Mouse (Mus musculus) heart, adult 2 months (tissue): Measurements from ENCODE around the gene Arap1. TPM values are rescaled to one million over a fixed set of nuclear protein-coding genes. Genes with fewer than 3 reads are reported as not detected.

Experiments
- DNase-seq, 2 experiments: peaks; one replicate each; pipeline ENCODE4 v3.0.0; 2021
- H3K27ac ChIP-seq: fragments of 200-600 bp; 2 replicates; pipeline ENCODE4 v1.8.1; 2022
- H3K27me3 ChIP-seq: fragments of 200-500 bp; 2 replicates; pipeline ENCODE4 v1.6.1; 2012; ENCODE audit warnings: mild to moderate bottlenecking, low read length, inconsistent platforms, mixed read lengths; ENCODE audit not compliant: control insufficient read depth, insufficient read depth
- H3K36me3 ChIP-seq: fragments of 200-500 bp; 2 replicates; pipeline ENCODE4 v1.6.1; 2012; ENCODE audit warnings: low read length, inconsistent platforms; ENCODE audit not compliant: control insufficient read depth, insufficient read depth
- H3K4me1 ChIP-seq: fragments of 200-500 bp; 2 replicates; pipeline ENCODE4 v1.6.1; 2011; ENCODE audit warnings: low read length; ENCODE audit not compliant: control insufficient read depth, insufficient read depth
- H3K4me3 ChIP-seq: fragments of 200-600 bp; 2 replicates; pipeline ENCODE4 v1.8.1; 2022
- H3K79me2 ChIP-seq: fragments of 200-500 bp; replicated peaks from 2 replicates; pipeline ENCODE4 v1.6.1; 2012; ENCODE audit warnings: mild to moderate bottlenecking, inconsistent platforms, low read length, moderate library complexity, mixed read lengths; ENCODE audit not compliant: control insufficient read depth, insufficient read depth
- H3K9ac ChIP-seq: fragments of 200-500 bp; 2 replicates; pipeline ENCODE4 v1.6.1; 2012; ENCODE audit warnings: low read depth, mild to moderate bottlenecking, control low read depth, inconsistent platforms, low read length, mixed read lengths
- CTCF ChIP-seq: fragments of 200-600 bp; IDR thresholded peaks from 2 replicates; pipeline ENCODE4 v1.8.1; 2022; ENCODE audit warnings: antibody characterized with exemption, mild to moderate bottlenecking, moderate library complexity
- EP300 ChIP-seq: fragments of 200-500 bp; IDR thresholded peaks from 2 replicates; pipeline ENCODE4 v1.6.1; 2011; ENCODE audit warnings: low read depth, low read length, control low read depth; ENCODE audit not compliant: insufficient read depth
- POLR2A ChIP-seq: fragments of 200-500 bp; IDR thresholded peaks from 2 replicates; pipeline ENCODE4 v1.6.1; 2011; ENCODE audit warnings: mild to moderate bottlenecking, low read depth, low read length, control low read depth; ENCODE audit not compliant: insufficient read depth
- WGBS: fragments of 180-500 bp; shearing (Covaris S2); methylation state at CpG from one replicate; pipeline ENCODE4 v1.1.7; 2018; 5-methylcytosine and 5-hydroxymethylcytosine counted together
- intact Hi-C: fragments of 180-260 bp; cut with DNase I; formaldehyde crosslinking; loops from one replicate; pipeline ENCODE4 v1.15.1; 2025
- long read RNA-seq: library from polyadenylated mRNA; stranded (forward); transcript quantifications from one replicate; pipeline ENCODE4 v2.0.0, GENCODE M21; 2021
- polyA plus RNA-seq: library from polyadenylated mRNA; depleted of rRNA; stranded (reverse); fragments of >200 nt; gene quantifications from 2 replicates; pipeline ENCODE4 v1.2.3, GENCODE M21; 2012; rRNA removed
- total RNA-seq, 2 experiments: library from RNA; stranded (reverse); gene quantifications; 2 replicates each; pipeline ENCODE4 v1.2.3; 2021

Gene Arap1
- total RNA-seq (10 to 100 TPM; 30.1 to 32.6 TPM), polyA plus RNA-seq (55.9 and 68.5 TPM in 2 replicates)
- long read RNA-seq, full-length matches to known transcripts, result 6 of 23 reads
- long read RNA-seq, partial matches to known transcripts, result 11 of 23 reads
- long read RNA-seq, other reads (novel, unspliced or antisense), result 6 of 23 reads

DNA sequence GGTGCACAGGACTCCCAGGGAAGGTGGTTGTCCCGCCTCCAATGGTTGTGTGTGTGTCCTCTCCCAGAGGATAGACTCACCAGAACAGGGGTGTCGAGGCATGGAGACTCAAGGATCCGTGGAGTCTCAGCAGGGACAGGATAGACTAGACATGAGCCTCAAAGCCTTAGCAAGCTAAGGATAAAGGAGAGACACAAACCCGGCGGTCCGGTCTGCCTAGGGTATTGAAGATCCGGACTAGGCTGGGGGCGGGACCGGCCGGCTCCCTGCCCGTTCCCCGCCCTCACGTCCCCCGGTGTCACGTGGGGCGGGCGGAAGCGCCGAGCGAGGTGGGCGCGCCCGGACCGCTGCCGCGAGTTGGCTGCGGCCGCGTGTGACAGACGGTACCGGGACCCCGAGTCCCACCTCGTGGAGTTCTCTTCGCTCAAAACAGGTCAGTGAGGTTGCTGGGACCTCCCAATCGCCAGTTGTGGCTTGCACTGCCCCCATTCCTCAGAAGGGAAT is at the start of gene Arap1:
Gene Arap1 (plus strand): TSS at position 301 of the 504 bp plus-strand sequence.
- TF ChIP-seq EP300 (no peak), POLR2A (0 out of 2 replicates have a peak, but pooled peaks have one; percentile 31)
- peak; percentile 83 to 84 for DNase-seq
- peak within 1 kb of the TSS; percentile 38 for H3K27ac ChIP-seq
- under 1% methylated on average over 35 of the region's 35 CpGs for WGBS
- peak within 1 kb of the TSS; percentile 65 for H3K4me3 ChIP-seq
- H3K36me3 ChIP-seq, result no peaks in the 10 kb centered on the region
- H3K9ac ChIP-seq, result peak within 1 kb of the TSS; percentile 64
- no peaks in the 10 kb centered on the region for H3K27me3 ChIP-seq
- peaks cover 3% of the 10 kb centered on the region; the same call in 1 of the 2 replicates for H3K4me1 ChIP-seq
- no peaks in the 10 kb centered on the region for H3K79me2 ChIP-seq
- intact Hi-C loops, result loop anchor here (5.0 kb wide), 1 partner anchor 36 kb away; no protein-coding TSS in a partner anchor

DNA sequence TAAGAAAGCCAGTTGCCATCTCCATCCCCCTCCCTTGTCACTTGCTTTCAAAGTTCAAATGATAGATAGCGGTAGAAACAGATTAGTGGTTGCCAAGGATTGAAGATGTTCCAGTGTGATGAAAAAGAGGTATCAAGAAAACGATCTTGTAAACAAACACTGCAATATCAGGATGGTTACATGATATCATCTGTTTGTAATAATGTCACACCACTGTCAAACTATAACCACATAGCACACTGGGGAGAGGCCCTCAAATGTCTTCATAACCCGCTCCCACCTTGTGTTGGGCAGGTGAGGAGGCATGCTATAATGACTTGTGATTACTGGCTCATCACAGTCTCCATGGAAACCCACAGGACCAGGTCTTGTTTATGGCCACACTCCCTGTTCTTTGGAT is 49.5 kb upstream of the Arap1 start:
- H3K79me2 ChIP-seq, result no peaks in the 10 kb centered on the region
- H3K36me3 ChIP-seq, result no peaks in the 10 kb centered on the region
- intact Hi-C loops, result no loop called here
- no peaks in the 10 kb centered on the region for H3K27me3 ChIP-seq
- H3K4me1 ChIP-seq, result peaks cover 2% of the 10 kb centered on the region
- no peak for DNase-seq
- TF ChIP-seq EP300 (no peak), CTCF (no peak), POLR2A (no peak)
- no peak overlapping the region for H3K4me3 ChIP-seq
- 88% methylated on average over 3 of the region's 3 CpGs for WGBS
- no peak overlapping the region for H3K9ac ChIP-seq
- no peak overlapping the region for H3K27ac ChIP-seq

DNA sequence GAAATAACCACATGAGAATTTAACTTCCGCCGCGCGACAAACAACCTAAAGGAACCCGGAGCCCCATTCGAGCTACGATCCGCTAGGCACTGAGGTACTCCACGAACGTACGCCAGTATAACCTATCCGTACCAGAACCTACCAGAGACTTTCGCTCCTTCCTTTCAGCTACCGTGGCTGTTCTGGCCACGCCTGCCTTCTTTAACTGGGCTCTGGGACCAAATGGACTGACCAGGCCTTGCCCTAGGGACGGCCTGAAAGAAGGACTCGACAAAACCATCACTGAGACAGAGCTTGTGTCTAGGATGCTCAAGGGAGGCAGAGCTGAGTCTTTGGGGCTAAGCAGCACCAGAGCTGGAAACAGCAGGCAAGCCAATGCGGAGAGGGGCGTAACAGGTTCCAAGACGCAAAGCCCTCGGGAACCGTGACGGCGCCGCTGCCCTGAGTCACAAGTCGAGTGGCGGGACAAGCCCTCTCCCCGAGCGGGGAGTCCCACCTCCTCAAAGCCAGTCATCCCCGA is 46.4 kb upstream of the Arap1 start:
- no peaks in the 10 kb centered on the region for H3K36me3 ChIP-seq
- no peak for DNase-seq
- H3K9ac ChIP-seq, result peak overlapping the region; percentile 93
- WGBS, result under 1% methylated on average over 30 of the region's 30 CpGs
- H3K27me3 ChIP-seq, result no peaks in the 10 kb centered on the region
- H3K79me2 ChIP-seq, result no peaks in the 10 kb centered on the region
- intact Hi-C loops, result loop anchor here (10.0 kb wide), 1 partner anchor 603 kb away; the partner anchor contains the start of genes Lamtor1 and Tomt
- H3K4me3 ChIP-seq, result peak overlapping the region; percentile 82
- H3K4me1 ChIP-seq, result peaks cover 2% of the 10 kb centered on the region
- H3K27ac ChIP-seq, result peak overlapping the region; percentile 84
- TF ChIP-seq CTCF (no peak), POLR2A (no peak), EP300 (no peak)

DNA sequence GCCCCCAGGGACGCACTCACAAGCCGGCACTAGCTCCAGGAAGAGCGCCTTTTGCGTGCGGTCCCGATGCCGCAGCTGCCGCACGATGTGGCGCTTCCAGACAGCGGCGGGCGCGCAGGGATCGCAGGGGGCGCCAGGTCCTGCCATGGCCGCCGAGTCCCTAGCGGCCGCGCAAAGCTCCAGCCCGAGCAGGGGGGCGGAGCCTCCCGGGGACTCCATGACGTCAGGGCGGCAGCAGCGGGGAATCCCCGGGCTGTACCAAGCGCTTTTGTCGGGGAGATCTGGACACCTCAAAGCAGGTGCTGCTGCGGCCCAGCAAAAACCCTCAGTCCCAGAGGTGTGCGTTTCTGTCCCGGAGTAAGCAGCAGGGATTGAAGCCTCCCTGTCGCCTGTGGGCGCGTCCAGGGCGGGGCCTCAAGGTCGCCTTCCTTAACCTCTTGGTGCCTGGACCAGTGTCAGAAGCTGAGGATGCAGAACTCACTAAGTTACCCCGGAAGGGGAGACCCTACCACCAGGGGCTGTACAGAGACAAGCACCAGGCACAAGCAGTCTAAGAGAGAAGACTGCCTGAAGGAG is 45.9 kb upstream of the Arap1 start, which contains the start of gene Atg16l2:
Gene Atg16l2 (minus strand): TSS at position 371 of the 576 bp plus-strand sequence.
- H3K79me2 ChIP-seq, result no peaks in the 10 kb centered on the region
- peaks cover 2% of the 10 kb centered on the region for H3K4me1 ChIP-seq
- peak within 1 kb of the TSS; percentile 93 for H3K9ac ChIP-seq
- H3K4me3 ChIP-seq, result peak within 1 kb of the TSS; percentile 82
- intact Hi-C loops, result loop anchor here (10.0 kb wide), 1 partner anchor 603 kb away; the partner anchor contains the start of genes Lamtor1 and Tomt
- peak; percentile 95 to 96 for DNase-seq
- no peaks in the 10 kb centered on the region for H3K36me3 ChIP-seq
- TF ChIP-seq POLR2A, result peak; percentile 66; the same call in 1 of the 2 replicates
- TF ChIP-seq CTCF, result peak; percentile 74
- TF ChIP-seq EP300, result peak; percentile 81; the same call in 1 of the 2 replicates
- H3K27ac ChIP-seq, result peak within 1 kb of the TSS; percentile 84
- no peaks in the 10 kb centered on the region for H3K27me3 ChIP-seq
- 1% methylated on average over 39 of the region's 39 CpGs for WGBS

DNA sequence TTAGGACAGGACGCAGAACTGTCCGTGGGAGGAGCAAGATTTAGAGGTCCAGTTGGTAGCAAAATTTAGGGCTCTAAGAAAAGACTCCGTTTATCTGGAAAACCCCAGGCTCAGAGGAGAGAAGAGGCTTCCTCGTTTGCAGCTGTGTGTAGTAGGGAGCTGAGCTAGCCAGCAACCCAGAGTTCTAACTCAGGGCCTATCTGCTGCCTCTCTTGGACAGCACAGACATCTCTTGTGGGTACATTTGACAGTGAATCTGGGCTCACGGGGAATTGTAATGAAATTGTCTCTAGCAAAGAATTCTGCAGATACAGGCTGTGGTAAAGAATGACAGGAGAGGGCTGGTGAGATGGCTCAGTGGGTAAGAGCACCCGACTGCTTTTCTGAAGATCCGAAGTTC is 45.2 kb upstream of the Arap1 start:
- H3K4me1 ChIP-seq, result peaks cover 2% of the 10 kb centered on the region
- H3K27me3 ChIP-seq, result no peaks in the 10 kb centered on the region
- no peaks in the 10 kb centered on the region for H3K36me3 ChIP-seq
- peak overlapping the region; percentile 84 for H3K27ac ChIP-seq
- intact Hi-C loops, result loop anchor here (10.0 kb wide), 1 partner anchor 602 kb away; the partner anchor contains the start of genes Lamtor1 and Tomt
- no peaks in the 10 kb centered on the region for H3K79me2 ChIP-seq
- DNase-seq, result no peak
- TF ChIP-seq EP300 (no peak), CTCF (no peak), POLR2A (no peak)
- WGBS, result 27% methylated on average over 7 of the region's 7 CpGs
- peak overlapping the region; percentile 93; the same call in 1 of the 2 replicates for H3K9ac ChIP-seq
- H3K4me3 ChIP-seq, result peak overlapping the region; percentile 82
